Mouse (Mus musculus): ENCODE data around the gene Ociad1. TPM values are rescaled to one million over a fixed set of nuclear protein-coding genes. Genes with fewer than 3 reads are reported as not detected.
A peak's percentile ranks its signal among the peaks of the same experiment; 100 is the strongest.
"Not testable (repeated sequence)": the region's sequence is repeated elsewhere in the genome, so short reads cannot be mapped to it uniquely, and the experiment has no call there.

Ociad1 gene
- polyA plus RNA-seq, 2 experiments from 2014 or later, result 128 to 159 TPM

DNA sequence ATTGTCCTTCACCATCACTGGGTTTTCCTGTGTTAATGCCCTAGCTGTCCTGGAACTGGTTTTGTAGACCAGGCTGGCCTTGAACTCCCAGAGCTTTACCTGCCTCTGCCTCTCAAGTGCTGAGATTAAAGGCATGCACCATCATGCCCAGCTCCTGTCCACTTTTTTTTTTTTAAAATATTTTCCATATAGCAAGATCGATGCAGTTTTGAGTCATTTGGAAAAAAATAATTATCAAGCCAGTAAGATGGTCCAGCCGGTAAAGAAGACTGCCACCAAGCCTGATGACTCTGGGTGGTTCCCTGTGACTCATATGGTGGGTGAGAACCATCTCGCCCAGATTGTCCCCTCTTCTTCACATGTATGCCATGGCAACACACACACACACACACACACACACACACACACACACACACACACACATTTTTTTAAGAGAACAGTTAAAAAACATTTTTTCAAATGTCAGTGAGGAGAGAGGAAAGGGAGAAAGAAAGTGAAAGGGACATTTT is 7.1 kb upstream of the Ociad1 start:
- peak; percentile 44 for ATAC-seq

DNA sequence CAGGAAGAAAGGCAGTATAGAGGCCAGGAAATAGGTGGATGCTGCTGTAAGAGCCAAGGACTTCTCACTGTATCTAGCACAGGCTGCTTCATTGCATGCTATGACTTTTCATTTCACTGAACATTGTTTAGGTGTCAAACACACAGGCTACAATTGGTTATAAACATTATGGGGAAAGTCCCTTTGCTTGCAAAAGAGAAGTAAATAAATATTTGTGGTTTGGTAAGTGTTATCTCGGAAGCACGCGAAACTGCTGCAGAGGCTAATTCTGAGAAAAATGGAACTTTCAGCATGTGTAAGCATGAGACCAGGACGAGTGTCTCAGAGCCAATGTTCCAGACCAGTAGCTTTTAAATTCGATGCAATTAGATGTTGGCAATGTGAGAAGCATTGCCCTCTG is 6.0 kb upstream of the Ociad1 start:
- ATAC-seq, result peak; percentile 92

DNA sequence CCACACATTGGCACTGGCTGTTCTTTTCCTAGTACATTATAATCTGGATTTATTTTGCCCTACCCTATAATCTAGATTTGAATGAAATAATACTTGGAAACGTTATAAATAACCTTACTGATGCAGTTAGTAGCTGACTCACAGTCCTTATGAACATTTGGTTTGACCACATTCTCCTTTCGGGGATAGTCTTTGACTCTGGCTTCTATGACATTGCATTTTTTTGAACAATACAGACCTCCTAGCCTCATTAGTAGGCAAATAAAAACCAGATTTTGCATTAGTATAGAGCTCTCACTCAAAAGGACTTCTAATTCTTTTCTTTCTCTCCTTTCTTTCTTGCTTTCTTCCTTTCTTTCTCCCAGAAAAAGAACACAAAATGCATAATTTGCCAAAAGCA is 2.7 kb upstream of the Ociad1 start:
- no peak for ATAC-seq

DNA sequence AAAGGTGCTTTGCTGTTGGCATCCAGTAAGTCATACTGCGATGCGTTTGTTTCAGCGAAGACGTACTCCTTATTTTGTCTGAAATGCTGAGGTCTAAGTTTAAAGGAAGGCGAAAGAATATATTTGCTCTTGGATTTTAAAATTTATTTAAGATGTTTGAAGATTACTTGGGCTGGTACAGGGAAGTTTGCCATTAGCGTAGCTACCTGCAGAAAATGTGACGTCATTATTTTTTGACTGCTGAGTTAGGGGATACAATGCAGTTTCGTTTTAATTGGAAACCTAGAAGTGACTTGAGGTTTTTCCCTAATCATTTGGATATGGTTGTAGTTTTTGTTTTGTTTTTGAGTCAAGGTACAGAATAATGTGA is 859 bp downstream of the Ociad1 start:
- ATAC-seq, result peak; percentile 21

DNA sequence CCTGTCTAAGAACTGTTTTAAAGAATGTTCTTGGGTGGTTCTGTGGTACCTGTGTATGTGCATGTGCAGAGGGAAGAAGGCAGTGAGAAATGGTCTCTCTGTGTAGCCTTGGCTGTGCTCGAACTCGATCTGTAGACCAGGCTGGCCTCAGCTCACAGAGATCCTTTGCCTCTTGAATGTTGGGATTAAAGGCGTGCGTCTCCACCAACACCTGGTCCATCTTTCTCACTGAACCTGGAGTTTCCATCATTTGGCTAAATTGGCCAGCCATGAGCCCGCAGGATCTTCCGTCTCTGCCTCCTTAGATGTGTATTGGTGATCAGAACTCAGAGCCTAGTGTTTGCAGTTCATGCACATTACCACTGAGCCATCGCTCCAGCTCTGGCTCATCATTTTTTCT is 2.4 kb downstream of the Ociad1 start:
- ATAC-seq, result no peak

DNA sequence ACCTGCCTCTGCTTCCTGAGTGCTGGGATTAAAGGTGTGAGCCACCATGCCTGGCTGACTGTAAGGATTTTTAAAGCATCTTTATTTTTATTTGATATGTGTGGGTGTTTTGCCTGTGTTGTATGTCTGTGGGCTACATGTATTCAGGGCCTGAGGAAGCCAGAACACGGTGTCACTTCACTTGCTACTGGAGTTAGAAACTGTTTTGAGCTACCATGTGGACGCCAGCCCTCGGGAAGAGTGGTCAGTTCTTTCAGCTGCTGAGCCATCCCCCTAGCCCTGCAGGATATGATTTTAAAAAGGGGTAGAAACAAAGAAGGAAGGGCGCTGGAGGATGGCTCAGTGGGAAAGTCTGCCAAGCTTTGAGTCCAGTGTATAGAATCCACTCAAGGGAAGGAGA is 3.3 kb downstream of the Ociad1 start:
- no peak for ATAC-seq

DNA sequence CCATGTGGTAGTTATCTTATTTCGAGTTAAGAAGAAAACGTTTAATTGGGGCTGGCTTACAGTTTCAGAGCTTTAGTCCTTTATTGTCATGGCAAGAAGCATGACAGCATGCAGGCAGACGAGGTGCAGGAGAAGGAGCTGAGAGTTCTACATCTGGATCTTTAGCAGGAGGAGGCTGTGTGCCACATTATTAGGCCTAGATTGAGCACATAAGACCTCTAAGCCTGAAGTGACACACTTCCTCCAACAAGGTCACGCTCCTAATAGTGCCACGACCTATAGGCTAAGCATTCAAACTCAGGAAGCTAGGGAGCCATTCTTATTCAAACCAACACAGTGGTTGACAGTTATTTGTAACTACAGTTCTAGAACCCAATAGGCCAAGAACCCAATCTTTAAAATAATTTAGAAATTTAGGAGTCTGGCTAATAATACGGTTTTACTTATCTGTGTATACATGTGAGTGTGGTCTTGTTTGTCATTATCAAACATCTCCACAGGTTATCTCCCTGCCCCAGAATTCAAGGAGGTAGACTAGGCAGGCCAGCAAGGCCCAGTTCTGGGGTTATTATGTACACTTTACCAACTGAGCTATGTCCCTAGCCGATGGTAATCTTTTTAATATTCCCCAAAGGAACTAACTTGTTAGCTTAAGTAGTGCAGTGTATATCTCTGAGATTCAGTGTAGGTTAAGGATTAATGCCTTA is 9.2 kb downstream of the Ociad1 start:
- no peak for ATAC-seq

DNA sequence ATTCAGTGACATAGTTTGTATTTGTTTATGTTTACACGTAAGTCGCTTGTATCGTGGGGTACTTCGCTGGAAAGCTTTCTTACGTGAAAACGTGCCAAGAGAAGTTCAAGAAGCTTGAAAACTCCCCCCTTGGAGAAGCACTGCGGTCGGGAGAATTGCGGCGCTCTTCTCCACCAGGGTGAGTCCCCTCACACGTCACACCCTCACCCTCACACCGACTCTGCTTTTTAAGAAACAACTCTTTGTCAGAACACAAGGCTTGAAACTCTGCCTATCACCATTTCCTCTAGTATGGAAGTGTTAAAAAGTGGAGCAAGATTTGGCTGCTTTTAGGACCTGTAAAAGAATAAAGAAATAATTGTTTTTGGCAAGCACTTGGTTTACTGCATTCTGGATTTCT is 11.9 kb downstream of the Ociad1 start:
- ATAC-seq, result no peak

DNA sequence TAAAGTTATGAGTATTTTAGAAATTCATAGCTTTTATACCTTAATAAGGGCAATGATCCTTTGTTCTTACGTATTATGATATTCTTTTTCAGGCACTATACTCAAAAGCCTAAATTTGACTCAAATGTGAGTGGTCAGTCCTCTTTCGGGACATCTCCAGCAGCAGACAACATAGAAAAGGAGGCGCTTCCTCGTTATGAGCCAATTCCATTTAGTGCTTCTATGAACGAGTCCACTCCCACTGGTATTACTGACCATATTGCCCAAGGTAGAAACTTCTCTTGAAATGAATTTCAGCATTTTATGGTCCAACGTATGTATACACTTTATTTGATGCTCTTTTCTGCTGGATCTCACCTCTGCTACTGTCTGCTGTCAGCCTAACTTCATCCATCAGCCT is 13.9 kb downstream of the Ociad1 start:
- no peak for ATAC-seq

DNA sequence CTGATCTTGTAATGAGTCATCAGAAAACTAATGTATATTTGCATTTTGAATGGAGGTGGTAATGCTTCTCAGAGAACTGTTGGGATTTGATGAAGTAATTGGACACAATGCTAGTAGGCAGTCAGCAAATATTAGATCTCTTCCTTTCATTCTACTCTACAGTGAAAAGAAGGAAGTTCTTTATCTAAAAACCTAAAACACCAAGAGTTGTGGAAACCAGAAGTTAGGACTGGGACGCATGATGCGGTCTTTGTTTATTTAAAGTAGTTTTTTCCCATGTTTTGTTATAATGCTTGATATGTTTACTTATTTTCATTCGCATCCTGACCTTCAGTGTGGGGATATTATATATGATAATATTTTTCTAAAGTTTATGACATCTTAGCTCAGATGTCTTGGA is 14.7 kb downstream of the Ociad1 start:
- no peak for ATAC-seq

DNA sequence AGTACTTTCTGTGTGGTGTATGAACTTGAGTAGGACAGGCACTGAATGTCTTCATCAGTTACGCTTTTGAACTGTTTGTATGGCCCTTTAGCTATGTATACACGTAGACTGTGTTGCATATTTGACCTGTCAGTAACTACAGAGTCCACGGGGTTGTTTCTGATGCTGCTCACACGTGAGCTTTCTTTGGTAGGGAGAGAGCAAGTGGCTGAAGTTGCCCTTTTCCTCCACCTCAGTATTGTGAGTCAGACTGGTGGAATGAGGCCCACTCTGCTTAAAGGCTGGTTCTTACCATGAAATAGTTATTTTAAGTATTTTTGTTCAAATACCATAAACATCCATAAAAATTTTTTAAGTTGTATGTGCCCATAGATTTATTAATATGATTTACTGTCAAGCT is 16.9 kb downstream of the Ociad1 start:
- no peak for ATAC-seq

DNA sequence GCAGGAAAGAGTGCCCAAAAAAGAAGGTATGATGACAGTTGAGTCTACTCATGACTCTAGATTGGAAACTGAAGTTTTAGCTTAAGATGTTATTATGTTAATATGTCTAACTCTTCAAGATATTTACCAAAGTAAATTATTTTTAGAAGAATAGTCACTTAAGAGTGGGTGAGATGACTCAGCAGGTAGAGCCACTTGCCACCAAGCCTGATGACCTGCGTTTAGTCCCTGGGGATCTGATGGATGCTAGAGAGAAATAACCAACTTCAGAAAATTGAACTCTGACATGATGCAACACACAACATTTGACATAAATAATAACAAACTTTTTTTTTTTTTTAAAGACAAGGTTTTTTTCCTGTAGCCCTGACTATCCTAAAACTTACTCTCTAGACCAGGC is 17.8 kb downstream of the Ociad1 start:
- no peak for ATAC-seq

DNA sequence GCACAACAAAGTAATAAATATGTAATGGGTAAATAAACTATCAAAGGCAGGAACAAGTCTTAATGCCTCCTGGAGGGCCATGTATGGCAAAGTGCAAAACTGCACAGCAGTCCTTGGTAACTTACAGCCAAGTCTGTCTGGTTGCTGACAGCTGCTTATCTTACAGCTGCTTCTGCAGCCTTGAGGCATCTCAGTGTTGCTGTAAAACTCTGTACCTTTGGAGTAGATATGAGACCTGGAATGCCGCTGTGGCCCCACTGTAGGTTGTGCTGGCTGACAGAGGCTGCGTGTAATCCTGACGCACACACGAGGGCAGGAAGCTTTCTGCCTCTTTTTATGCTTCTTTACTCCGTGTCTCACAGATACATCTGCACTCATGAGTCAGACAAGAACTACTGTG is 18.9 kb downstream of the Ociad1 start:
- no peak for ATAC-seq

DNA sequence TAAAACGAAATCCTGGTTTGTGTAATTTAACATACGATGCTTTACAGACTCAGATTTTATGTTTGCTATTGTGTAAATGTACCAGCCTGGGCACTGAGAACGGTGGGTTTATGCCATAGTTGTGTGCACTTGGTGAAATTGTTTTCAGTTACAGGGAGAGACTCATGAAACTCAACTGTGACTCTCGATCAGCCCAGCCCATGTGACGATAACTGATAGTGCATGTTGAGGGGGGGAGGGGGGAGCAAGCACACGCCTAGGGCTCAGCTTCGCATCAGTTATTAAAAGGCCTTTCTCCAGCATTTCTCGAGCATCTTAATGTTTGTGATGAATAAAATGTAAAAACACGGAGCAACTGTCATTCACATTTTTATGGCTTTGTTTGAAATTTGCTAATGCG is 21.0 kb downstream of the Ociad1 start:
- no peak for ATAC-seq

DNA sequence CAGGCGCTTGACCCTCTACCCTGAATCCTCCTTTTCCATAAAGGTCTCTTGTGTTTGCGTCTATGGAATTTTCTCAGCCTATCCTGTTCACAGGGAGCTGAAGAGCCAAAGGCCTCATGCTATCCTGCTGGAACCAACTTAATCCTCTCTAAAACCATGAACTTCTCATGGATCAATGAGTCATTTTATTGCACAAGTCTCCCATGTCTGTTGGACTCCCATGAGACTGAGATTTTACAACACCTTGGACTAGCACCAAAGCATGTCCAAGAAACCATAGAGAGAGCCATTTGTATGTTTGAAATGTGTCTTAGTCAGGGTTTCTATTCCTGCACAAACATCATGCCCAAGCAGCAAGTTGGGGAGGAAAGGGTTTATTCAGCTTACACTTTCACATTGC is 22.1 kb downstream of the Ociad1 start:
- ATAC-seq, result no peak

DNA sequence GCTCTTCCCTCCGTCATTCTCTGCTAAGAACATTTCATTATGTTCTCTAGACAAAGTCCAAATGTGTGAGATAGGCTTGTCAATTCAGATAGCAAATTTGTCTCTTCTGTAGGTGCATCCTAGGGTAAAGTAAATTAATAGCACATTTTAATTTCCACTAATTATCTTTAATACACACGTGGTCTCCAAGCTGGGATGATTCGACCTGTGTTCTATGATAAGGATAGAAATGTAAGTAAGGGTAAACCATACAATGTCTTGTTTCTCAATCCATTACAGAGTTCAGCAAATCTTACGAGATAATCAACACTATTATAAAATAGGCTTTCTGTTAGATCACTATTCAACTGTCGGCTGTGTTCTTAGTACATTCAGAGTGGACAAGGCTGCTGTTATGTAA is 26.7 kb downstream of the Ociad1 start:
- no peak for ATAC-seq

DNA sequence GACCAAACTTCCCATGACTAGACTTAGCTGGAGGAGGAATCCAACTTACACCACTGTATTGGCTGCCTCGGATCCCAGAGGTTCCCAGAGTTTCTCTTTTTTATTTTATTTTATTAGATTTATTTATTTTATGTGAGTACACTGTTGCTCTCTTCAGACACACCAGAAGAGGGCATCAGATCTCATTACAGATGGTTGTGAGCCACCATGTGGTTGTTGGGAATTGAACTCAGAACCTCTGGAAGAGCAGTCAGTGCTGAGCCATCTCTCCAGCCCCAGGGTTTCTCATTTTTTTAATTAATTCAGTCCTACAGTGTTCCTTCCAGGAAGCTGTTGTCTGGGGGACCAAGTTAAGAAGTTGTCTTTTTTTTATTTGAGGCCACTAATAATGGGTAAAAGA is 30.1 kb downstream of the Ociad1 start:
- ATAC-seq, result not testable (repeated sequence)

DNA sequence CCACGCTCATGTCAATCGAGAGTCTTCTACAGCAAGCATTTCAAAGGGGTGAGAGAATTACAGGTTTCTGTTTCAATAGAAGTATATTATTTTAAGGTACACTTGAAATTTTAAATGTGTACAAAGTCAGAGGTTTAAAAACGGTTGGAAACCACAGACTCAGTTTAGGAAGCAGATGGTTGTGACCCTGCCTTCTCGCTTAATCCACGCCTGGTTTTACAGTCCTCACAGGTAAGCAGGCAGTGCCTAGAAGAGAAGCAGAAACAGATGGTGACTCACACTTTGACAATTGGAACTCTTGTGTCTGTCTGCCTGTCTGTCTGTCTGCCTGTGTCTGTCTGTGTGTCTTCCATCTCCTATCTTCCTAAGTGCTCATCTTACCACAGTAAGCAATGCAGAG is 31.0 kb downstream of the Ociad1 start:
- ATAC-seq, result no peak

DNA sequence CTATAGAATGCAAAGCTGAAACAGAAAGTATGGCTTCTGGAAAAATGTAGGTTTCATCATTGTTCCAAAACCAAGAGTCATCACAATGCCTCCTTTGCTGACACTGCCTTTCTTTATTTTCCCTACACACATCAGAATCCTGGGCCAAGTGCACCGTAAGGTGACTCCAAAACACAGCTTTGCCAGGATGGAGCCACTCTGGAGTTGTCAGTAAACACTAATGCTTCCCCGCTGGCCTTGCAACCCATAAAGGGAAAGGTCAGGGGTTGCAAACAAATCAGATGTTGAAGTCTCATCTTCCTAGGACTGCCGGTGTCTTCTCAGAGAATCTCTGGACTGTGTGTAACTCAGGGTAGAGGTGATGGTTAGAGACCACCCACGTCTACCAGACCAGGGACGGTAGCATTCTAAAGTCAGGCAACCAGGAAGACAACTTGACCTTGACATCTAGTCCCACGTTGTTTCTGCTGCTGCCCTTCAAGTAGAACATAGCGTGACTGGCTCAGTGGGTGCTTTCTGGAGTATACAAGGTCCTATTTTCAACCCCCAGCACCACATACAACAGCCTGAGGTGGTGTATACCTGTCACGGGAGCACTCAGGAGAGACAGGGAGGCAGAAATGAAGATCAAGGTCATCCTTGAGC is 32.1 kb downstream of the Ociad1 start:
- no peak for ATAC-seq

DNA sequence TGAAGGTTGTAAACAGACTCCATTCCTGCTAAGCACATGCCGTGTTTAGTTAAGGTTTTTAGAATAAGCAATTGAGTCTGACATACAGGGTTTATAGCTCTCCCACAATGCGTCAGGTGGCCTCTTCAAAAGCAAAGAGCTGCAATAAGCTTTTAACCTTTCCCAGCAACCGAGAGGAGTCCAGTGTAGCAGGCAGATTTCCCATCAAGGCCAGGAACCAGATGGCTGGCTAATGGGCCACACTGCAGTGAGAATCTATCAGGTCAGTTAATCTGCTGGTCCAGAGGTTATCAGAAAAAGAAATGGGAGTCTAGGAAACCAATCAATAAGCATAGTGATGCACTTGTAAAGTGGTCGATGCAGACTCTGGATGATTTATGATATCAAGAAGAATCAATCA is 38.4 kb downstream of the Ociad1 start:
- no peak for ATAC-seq

DNA sequence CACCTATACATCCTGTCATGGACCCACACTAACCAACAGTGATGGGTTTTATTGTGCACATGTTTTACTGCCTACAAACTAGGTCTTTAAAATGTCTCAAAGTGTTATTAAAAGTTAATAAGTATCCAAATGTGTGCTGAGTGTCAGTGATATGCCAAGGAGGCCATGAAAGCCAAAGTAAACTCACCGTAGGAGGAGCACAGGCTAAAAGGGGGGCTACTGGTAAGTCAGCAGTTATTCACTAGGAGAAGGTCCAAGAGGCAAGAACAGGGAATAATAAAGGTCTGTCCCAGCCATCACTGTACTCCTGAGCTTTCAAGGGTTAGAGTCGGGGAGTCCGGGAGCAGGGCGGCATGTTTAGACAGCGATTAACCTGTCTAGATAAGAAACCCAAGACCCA is 43.9 kb downstream of the Ociad1 start:
- no peak for ATAC-seq

DNA sequence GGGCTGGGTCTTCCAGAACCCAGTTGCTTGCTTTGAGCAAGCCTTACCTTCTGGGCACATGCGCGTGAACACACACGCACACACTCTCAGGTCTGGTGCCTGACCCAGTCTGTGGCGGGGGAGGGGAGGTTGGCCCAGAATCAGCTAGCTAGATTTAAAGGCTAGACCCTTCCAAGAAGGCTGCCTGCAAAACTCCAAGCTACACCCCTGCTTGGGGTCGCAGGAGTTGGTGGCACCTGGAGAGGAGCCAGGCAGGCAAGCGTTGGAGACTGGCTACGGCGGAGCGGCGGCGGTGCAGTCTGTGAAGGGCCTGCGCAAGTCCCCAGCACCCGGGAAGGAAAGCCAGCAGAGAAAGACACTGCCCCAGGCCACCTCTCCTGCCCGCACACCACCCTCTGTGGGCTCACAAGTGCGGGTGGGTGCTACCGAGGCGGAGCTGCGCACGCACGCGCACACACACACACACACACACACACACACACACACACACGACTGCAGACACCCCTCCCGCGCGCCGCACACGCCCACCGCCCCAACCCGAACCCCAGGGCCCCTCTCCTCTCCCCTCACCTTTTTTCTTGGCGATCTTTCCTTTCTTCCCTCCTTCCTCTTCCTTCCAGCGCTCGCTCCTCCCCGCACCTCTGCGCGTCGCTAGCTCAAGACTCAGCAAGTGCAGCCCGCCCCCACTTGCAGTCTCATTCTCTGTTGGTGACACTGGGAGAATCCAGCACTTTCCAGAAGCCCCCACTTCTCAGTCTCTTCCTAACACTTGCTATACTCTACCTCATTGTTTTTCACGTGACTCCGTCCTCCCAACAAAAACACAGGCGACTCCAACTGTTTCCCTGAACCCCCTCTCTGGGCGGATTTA is 45.6 kb downstream of the Ociad1 start:
- ATAC-seq, result no peak

DNA sequence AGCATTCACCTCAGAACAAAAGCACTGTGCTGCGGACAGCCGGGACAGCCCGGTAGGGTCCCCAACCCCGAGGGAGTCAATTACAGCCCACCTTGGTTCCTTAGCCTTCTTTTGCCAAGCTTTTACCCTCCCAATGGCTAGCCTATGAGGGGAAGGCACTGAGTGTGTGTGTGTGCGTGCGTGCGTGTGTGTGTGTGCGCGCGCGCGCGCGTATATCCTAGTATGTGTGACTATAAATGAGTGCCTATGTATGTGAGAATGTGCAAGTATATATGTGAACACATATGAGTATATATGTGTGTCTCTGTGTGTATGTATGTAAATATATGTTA is 46.2 kb downstream of the Ociad1 start:
- ATAC-seq, result no peak

Data from activated CD4-positive, CD25-positive, alpha-beta regulatory T cell, adult 4 months (primary cell).